Mouse (Mus musculus) gastrocnemius, postnatal 10 days (tissue): Measurements from ENCODE around the gene Ffar2. TPM values are rescaled to one million over a fixed set of nuclear protein-coding genes. Genes with fewer than 3 reads are reported as not detected.
A peak's percentile ranks its signal among the peaks of the same experiment; 100 is the strongest.

ENCODE experiments used
- DNase-seq: peaks from one replicate; pipeline ENCODE4 v3.0.0; 2021; ENCODE audit warnings: mixed read lengths
- total RNA-seq, 2 experiments: library from RNA; stranded (reverse); gene quantifications; 2 replicates each; pipeline ENCODE4 v1.2.3; 2021

Gene Ffar2
- total RNA-seq, 2 experiments from 2014 or later, result 0.56 to 1.2 TPM

- no peak for DNase-seq
Measured at GRCm38 (mm10) chr7:30821532-30821931, 2.0 kb downstream of the Ffar2 start.

DNA sequence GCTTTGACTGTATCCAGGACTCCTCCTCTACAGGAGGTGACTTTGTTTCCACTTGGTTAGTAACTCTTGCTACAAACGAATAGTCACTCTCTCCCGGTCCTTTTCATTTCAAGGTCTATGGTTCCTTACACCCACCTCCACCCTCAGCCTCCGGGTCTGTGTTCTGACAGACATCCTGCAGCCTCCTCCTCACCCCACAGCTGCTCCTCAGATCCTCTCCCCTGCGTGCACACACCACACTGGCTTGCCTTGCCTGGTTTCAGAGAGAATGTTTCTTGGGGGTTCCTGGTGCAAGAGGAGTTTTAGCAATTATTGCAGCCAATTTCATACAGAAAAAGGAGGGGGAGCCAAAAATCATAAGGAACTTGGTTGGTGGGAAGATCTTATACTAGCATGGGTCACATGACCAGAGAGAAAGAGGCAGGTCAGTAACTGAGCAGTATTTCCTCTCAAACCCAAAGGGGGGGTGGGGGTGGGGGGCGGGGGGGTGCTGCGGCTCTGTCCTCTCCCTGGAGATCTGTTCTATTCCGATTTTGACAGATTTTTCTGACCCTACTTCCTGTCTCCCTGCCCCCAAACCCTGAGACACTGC lies 2.6 kb downstream of the Ffar2 start:
- DNase-seq, result no peak

GRCm38 (mm10) chr7:30820131-30820530 lies 3.4 kb downstream of the Ffar2 start:
- DNase-seq, result no peak

- DNase-seq, result no peak
Measured at GRCm38 (mm10) chr7:30812291-30812807, 11.2 kb downstream of the Ffar2 start.

DNA sequence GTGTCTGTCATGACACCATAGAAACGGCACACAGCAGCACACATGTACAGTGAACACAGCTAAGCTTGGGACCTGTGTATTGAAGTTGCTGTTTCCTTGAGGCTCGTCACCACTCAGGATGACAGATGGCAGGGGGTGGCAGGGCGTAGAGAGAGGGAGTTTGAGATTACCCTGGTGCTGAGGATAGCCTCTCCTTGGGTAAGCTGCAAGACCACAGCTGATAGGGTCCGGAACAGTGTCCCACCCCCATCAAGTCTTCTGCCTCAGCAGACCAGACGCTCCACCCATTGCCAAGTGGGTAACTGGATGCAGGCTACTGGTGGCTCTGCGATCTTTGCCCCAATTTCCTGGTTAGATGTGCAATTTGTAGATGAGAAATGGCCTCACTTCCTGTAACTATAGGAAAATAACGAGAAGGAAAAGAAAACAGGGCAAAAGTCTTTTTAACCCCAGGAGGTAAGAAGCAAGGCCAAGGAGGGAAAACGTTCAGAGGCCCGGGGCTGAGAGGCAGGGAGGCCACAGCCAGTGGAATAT lies 11.8 kb downstream of the Ffar2 start:
- DNase-seq, result no peak

GRCm38 (mm10) chr7:30810319-30810718 lies 13.3 kb downstream of the Ffar2 start:
- DNase-seq, result no peak

DNA sequence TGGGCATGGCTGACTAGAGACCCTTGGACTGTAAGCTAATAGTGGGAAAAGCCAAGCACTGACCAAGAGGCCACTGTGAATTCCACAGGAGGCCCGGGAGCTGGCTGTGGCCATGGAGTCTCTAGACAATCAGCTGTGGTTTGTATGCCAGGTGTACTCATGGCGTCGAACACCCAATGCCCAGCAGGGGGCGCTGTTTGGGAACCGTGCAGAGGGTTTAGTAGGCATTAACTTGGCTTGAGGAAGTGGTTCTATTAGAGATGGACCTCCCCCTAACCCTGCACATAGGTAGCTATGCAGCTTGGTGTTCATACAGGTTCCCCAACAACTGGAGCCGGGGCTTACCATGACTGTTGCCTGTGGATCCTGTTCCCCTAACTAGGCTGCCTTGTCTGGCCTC lies 17.7 kb downstream of the Ffar2 start:
- DNase-seq, result peak; percentile 38

- no peak for DNase-seq
Measured at GRCm38 (mm10) chr7:30804026-30804715, 19.4 kb downstream of the Ffar2 start.

DNA sequence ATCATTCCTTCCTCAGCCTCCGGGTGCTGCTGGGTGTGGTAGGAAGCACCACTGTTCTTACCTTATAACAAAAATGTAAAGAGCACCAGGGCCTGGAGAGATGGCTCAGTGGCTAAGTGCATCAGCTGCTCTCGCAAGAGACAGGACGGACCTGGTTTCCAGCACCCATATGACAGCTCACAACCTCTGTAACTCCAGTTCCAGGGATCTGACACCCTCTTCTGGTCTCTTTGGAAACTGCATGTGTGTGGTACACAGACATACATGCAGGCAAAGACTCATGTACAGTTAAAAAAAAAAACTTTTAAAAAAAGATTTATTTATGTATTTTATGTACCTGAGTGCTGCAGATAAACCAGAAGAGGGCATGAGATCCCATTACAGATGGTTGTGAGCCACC lies 20.3 kb downstream of the Ffar2 start:
- DNase-seq, result no peak

DNA sequence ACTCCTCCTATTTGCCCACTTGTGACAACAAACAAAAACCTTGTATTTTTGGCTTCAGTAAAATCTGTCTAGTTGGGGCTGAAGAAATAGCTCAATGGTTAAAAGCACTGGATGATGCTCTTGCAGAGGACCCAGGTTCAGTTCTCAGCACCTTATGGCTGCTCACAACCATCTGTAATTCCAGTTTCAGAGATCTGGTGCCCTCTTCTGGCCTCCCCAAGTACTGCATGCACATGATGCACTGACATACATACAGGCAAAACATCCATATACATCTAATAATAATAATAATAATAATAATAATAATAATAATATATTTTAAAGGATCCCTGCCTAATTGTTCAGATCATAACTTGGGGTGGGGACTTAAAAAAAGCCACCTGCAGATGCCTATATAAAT lies 22.9 kb downstream of the Ffar2 start:
- DNase-seq, result no peak

DNA sequence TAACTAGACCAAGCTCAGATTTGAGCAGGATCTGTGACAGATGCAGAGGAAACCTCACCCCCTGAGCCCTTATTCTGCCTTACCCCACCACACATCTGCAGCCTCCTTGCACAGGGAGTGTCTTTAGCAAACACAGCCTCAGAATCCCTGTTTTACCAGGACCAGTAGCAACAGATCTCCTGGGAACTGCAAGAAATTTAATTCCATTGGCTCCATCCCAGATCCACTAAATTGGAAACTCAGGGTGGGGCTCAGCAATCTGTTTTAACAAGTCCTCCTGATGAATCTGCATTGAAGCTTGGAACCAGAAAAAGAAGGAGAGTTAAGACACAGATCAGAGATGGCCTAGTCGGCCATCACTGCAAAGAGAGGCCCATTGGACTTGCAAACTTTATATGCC lies 26.8 kb downstream of the Ffar2 start:
- no peak for DNase-seq

DNA sequence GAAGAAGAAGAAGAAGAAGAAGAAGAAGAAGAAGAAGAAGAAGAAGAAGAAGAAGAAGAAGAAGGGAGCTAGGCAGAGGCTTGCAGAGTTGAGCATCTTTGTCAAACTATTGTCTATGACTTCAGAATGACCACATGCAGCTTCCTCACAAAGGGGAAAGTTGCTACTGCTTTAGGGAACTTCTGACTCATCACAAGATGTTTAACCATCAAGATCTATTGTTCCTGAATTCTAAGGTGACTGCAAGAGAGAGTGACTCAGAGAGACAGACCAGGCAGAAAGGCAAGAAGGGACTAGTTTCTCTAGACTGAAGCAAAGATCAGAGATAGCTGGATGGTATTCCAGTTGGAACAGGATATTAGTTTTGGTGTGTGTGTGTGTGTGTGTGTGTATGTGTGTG lies 28.7 kb downstream of the Ffar2 start:
- no peak for DNase-seq

DNA sequence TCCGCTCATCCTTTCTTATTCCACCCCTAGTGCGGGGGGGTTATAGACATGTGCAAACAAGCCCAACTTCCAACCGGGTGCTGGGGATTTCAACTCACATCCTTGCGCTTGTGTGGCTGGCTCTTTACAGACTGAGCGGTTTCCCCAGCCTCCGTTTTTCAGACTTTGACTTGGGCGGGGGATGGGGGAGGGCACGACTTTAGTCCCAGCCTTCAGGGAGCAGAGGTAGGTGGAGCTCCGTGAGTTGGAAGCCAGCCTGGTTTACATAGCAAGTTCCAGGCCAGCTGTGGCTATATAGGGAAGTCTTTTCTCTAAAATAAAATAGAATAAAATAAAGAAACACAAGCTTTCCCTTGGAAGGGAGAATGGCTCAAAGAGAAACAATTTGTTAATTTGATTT lies 31.7 kb downstream of the Ffar2 start:
- DNase-seq, result no peak

GRCm38 (mm10) chr7:30790141-30790540 lies 33.4 kb downstream of the Ffar2 start:
- no peak for DNase-seq

- no peak for DNase-seq
Measured at GRCm38 (mm10) chr7:30787377-30788022, 36.1 kb downstream of the Ffar2 start, which contains the start of gene Krtdap. Krtdap (plus strand) TSS chr7:30787896.

- DNase-seq, result no peak
Measured at GRCm38 (mm10) chr7:30785721-30786546, 37.6 kb downstream of the Ffar2 start.

GRCm38 (mm10) chr7:30785154-30785553 lies 38.4 kb downstream of the Ffar2 start:
- DNase-seq, result no peak

DNA sequence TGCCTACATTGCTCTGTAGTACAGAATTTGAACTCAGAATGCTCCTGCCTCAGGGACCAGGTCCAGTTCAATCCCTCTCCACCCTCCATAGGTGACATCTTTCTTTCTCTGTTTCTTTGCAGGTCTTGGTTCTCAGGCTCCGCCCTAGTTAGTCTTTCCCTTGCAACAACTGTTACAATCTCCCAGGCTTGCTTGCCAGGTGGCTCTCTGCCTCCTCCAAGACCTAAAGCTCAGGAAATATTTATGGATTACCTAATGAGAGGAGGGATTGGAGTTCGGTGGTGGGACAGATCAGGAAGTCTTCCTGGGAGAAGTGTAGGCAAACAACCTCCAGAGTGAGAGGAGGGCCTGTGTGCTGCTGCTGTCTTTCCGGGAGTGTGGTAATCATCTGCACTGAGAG lies 40.9 kb downstream of the Ffar2 start:
- DNase-seq, result no peak

GRCm38 (mm10) chr7:30781792-30782191 lies 41.8 kb downstream of the Ffar2 start:
- no peak for DNase-seq

- DNase-seq, result no peak
Measured at GRCm38 (mm10) chr7:30777911-30778310, 45.7 kb downstream of the Ffar2 start.

GRCm38 (mm10) chr7:30777081-30777579 lies 46.4 kb downstream of the Ffar2 start:
- no peak for DNase-seq

GRCm38 (mm10) chr7:30776104-30776503 lies 47.5 kb downstream of the Ffar2 start:
- DNase-seq, result no peak
